Mouse (Mus musculus): Measurements from ENCODE around the gene Nol12.
A peak's percentile ranks its signal among the peaks of the same experiment; 100 is the strongest.

Gene Nol12

DNA sequence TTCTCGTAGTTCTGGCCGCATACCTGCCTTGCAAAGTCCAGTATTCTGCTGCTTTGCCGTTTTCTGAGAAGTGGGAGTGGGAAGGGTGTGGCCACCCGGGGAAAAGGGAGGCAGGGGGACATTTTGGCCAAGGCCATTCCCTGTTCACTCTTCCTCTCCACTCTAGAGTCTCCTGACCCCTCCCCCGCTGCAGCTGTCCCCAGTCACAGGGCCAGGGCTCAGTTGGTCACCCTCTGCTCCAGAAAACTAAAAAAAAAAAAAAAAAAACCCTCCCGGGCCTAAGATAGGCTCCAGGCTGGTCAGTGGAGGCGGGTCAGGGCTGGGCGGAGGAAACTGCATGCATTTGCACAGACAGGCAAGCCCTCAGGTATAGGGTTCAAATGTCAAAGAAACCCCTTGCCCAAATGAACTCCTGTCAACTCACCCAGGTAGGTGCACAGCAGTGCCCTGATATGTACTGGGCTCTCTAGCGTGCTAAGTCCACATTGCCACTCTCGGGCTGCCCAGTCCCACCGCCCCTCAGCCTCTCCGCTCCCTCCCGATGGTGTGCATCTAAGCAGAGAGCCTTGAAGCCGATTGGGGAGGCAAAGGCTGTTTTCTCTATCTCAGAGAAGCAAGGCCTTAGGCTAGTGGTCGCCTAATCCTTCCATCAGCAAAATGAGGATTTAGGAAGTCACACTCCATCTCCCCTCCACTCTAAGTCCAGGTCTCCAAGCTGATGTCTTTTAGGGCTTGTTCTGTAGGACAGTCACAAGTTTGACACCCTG, 7.5 kb upstream of the Nol12 start:
- DNase-seq (ENCODE audit: low read depth, low spot score): peak; percentile 15
- Histone ChIP-seq H3K27me3 (ENCODE audit: control insufficient read depth, insufficient read depth, low read length, poor library complexity, severe bottlenecking) (no peaks in the 10 kb centered on the region), H3K36me3 (ENCODE audit: control insufficient read depth, insufficient read depth, low read length, poor library complexity, severe bottlenecking) (no peaks in the 10 kb centered on the region)

GRCm38 (mm10) chr15:78927788-78928457, 6.8 kb upstream of the Nol12 start:
- Histone ChIP-seq H3K27me3 (ENCODE audit: control insufficient read depth, insufficient read depth, low read length, poor library complexity, severe bottlenecking) (no peaks in the 10 kb centered on the region), H3K36me3 (ENCODE audit: control insufficient read depth, insufficient read depth, low read length, poor library complexity, severe bottlenecking) (no peaks in the 10 kb centered on the region)
- DNase-seq (ENCODE audit: low read depth, low spot score): peak; percentile 90

DNA sequence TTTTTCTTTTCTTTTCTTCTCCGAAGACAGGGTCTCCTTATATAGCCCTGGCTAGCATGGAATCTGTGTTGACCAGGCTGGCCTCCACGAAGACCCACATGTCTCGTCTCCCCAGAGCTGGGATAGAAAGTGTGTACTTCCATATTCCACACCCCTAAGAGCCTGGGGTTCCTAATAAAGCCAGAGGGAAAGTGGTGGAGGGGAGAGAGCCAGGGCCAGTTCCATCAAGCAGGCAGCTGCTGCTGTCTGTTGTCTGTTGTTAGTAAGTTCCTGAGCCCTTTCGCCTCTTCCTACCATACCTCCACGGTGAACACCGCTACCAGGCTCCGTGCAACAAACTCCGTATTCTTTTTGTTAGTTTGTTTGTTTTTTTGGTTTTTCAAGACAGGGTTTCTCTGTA, 6.2 kb upstream of the Nol12 start:
- Histone ChIP-seq H3K36me3 (ENCODE audit: control insufficient read depth, insufficient read depth, low read length, poor library complexity, severe bottlenecking) (no peaks in the 10 kb centered on the region), H3K27me3 (ENCODE audit: control insufficient read depth, insufficient read depth, low read length, poor library complexity, severe bottlenecking) (no peaks in the 10 kb centered on the region)
- DNase-seq (ENCODE audit: low read depth, low spot score): no peak

GRCm38 (mm10) chr15:78930192-78930706, 4.5 kb upstream of the Nol12 start:
- DNase-seq (ENCODE audit: low read depth, low spot score): no peak
- no peaks in the 10 kb centered on the region for H3K36me3 ChIP-seq (ENCODE audit: control insufficient read depth, insufficient read depth, low read length, poor library complexity, severe bottlenecking)
- H3K27me3 ChIP-seq (ENCODE audit: control insufficient read depth, insufficient read depth, low read length, poor library complexity, severe bottlenecking): no peaks in the 10 kb centered on the region

GRCm38 (mm10) chr15:78930801-78931426, 3.8 kb upstream of the Nol12 start:
- no peaks in the 10 kb centered on the region for H3K27me3 ChIP-seq (ENCODE audit: control insufficient read depth, insufficient read depth, low read length, poor library complexity, severe bottlenecking)
- H3K36me3 ChIP-seq (ENCODE audit: control insufficient read depth, insufficient read depth, low read length, poor library complexity, severe bottlenecking): no peaks in the 10 kb centered on the region
- no peak for DNase-seq (ENCODE audit: low read depth, low spot score)

DNA sequence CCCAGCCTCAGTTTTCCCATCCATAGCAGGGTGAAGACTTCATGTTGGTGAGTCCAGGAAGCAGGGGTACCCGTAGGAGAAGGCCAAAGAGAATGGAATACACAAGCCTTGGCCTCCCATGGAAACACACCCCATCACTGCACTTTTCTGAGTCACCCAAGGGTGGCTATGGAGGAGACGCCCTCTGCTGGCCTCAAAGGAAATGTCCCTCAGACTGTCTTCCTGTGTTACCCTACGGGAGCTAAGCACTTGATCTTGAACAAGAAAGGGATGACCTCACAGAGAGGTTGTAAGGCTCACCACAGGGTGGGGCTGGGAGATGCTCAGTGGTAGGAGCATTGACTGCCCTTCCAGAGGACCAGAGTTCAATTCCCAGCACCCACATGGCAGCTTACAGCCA, 3.2 kb upstream of the Nol12 start:
- H3K36me3 ChIP-seq (ENCODE audit: control insufficient read depth, insufficient read depth, low read length, poor library complexity, severe bottlenecking): no peaks in the 10 kb centered on the region; the same call in 1 of the 2 replicates
- peak; percentile 89 for DNase-seq (ENCODE audit: low read depth, low spot score)
- H3K27me3 ChIP-seq (ENCODE audit: control insufficient read depth, insufficient read depth, low read length, poor library complexity, severe bottlenecking): no peaks in the 10 kb centered on the region

DNA sequence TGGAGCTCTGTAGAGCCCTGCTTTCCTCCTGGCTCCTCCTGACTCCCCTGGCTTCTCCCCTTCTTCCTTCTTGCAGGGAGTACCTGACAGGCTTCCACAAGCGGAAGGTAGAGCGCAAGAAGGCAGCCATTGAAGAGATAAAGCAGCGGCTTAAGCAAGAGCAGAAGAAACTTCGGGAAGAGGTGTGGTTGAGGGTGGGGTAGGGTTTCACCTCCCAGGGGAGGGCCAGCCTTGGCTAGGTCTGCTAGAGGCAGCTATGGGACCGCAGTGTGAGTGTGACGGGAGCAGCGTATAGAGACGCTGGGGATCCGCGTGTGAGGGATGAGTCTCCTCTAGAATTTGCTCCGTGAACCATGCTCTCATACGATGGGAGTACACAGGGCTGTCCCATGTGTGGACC, 1.7 kb downstream of the Nol12 start:
- Histone ChIP-seq H3K36me3 (ENCODE audit: control insufficient read depth, insufficient read depth, low read length, poor library complexity, severe bottlenecking) (peaks cover 5% of the 10 kb centered on the region), H3K27me3 (ENCODE audit: control insufficient read depth, insufficient read depth, low read length, poor library complexity, severe bottlenecking) (no peaks in the 10 kb centered on the region)
- DNase-seq (ENCODE audit: low read depth, low spot score): no peak

DNA sequence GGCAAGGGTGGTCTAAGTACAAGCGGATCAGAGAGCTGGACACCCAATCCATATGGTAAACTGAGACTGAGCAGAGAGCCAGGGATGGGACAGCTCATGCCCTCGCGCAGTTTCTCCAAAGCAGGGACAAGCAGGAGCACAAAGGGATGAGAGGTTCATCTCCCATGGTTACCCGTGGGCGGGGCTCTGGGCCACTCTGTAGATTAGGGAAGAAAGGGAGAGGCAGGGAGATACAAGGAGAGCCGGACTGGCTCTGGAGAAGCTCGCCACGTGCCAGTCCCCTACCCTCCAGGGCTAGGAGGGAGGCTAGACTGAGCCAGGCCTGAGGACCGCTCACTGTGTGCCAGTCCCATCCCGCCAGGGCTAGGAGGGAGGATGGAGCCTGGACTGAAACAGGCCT, 2.6 kb downstream of the Nol12 start:
- Histone ChIP-seq H3K36me3 (ENCODE audit: control insufficient read depth, insufficient read depth, low read length, poor library complexity, severe bottlenecking) (peaks cover 5% of the 10 kb centered on the region), H3K27me3 (ENCODE audit: control insufficient read depth, insufficient read depth, low read length, poor library complexity, severe bottlenecking) (no peaks in the 10 kb centered on the region)
- DNase-seq (ENCODE audit: low read depth, low spot score): no peak

DNA sequence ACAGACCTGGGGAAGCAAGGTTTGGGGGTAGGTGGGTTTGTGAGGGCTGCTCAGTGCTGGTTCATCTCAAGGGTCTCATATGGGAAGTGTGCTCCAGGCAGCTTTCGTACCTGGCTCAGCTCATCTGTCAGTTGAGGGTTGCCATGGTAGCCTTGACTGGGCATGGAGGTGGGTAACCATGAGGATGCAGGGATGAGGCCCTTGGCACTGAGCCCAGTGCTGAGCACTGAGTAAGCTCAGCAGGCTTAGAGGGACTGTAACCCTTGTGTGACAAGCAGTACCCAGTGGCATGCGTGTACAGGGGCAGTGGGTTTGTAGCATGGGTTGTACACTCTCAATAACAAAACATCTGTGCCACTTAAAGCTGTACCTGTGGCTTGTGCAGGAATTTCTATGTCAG, 3.2 kb downstream of the Nol12 start:
- Histone ChIP-seq H3K27me3 (ENCODE audit: control insufficient read depth, insufficient read depth, low read length, poor library complexity, severe bottlenecking) (no peaks in the 10 kb centered on the region), H3K36me3 (ENCODE audit: control insufficient read depth, insufficient read depth, low read length, poor library complexity, severe bottlenecking) (peaks cover 5% of the 10 kb centered on the region)
- DNase-seq (ENCODE audit: low read depth, low spot score): no peak

GRCm38 (mm10) chr15:78940325-78940724, 5.6 kb downstream of the Nol12 start:
- peaks cover 5% of the 10 kb centered on the region for H3K36me3 ChIP-seq (ENCODE audit: control insufficient read depth, insufficient read depth, low read length, poor library complexity, severe bottlenecking)
- DNase-seq (ENCODE audit: low read depth, low spot score): no peak
- H3K27me3 ChIP-seq (ENCODE audit: control insufficient read depth, insufficient read depth, low read length, poor library complexity, severe bottlenecking): no peaks in the 10 kb centered on the region

DNA sequence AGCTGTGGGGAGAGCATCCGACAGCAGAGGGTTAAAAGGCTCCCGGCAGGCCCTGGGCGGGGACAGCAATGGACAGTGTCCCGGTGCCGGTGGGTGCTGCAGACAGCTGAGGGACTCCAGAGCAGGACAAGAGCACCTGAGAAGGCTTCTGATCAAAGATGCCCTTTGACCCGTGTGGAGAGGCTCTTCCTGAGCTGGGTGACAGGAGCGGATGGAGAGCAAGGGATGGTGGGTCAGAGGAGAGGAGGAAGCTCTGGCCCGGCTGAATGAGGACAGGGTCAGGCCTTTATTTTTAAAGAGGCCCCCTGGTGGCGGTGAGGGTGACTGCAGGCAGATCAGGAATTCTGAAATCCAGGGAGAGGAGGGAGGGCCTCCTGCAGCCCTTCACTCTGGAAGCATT, 7.9 kb downstream of the Nol12 start:
- Histone ChIP-seq H3K36me3 (ENCODE audit: control insufficient read depth, insufficient read depth, low read length, poor library complexity, severe bottlenecking) (peaks cover 3% of the 10 kb centered on the region), H3K27me3 (ENCODE audit: control insufficient read depth, insufficient read depth, low read length, poor library complexity, severe bottlenecking) (no peaks in the 10 kb centered on the region)
- DNase-seq (ENCODE audit: low read depth, low spot score): peak; percentile 63

- no peak for DNase-seq (ENCODE audit: low read depth, low spot score)
- Histone ChIP-seq H3K27me3 (ENCODE audit: control insufficient read depth, insufficient read depth, low read length, poor library complexity, severe bottlenecking) (no peaks in the 10 kb centered on the region), H3K36me3 (ENCODE audit: control insufficient read depth, insufficient read depth, low read length, poor library complexity, severe bottlenecking) (no peaks in the 10 kb centered on the region; the same call in 1 of the 2 replicates)
Observed at GRCm38 (mm10) chr15:78946232-78946631, 11.5 kb downstream of the Nol12 start.

DNA sequence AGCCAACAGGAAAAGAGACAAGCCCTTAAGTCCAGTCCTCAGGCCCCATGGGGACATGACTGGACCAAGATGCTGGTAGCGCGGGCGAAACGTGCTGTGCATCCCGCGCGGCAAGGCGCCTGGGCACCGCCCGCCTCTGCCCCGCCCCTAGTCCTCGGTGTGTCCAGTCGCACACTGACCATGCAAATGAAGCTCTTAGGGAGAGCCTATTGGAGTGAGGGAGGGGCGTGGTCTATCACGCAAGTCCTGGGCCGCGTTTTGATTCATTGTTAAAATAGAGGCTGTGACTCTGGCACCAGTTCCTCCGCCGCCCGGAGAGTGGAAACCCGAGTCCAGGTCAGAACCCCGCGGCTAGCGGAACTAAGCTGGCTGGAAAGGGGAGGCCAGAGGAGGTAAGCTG, 12.9 kb downstream of the Nol12 start, which contains the start of gene Triobp:
Triobp (plus strand) TSS at position 68 of the 400 bp plus-strand sequence.
- H3K36me3 ChIP-seq (ENCODE audit: control insufficient read depth, insufficient read depth, low read length, poor library complexity, severe bottlenecking): no peaks in the 10 kb centered on the region
- DNase-seq (ENCODE audit: low read depth, low spot score): peak; percentile 71
- H3K27me3 ChIP-seq (ENCODE audit: control insufficient read depth, insufficient read depth, low read length, poor library complexity, severe bottlenecking): no peaks in the 10 kb centered on the region

GRCm38 (mm10) chr15:78948152-78948725, 13.5 kb downstream of the Nol12 start:
- Histone ChIP-seq H3K27me3 (ENCODE audit: control insufficient read depth, insufficient read depth, low read length, poor library complexity, severe bottlenecking) (no peaks in the 10 kb centered on the region), H3K36me3 (ENCODE audit: control insufficient read depth, insufficient read depth, low read length, poor library complexity, severe bottlenecking) (no peaks in the 10 kb centered on the region)
- peak; percentile 24 for DNase-seq (ENCODE audit: low read depth, low spot score)

GRCm38 (mm10) chr15:78948883-78949282, 14.2 kb downstream of the Nol12 start:
- DNase-seq (ENCODE audit: low read depth, low spot score): no peak
- H3K36me3 ChIP-seq (ENCODE audit: control insufficient read depth, insufficient read depth, low read length, poor library complexity, severe bottlenecking): no peaks in the 10 kb centered on the region
- no peaks in the 10 kb centered on the region for H3K27me3 ChIP-seq (ENCODE audit: control insufficient read depth, insufficient read depth, low read length, poor library complexity, severe bottlenecking)
